Mouse (Mus musculus) liver, adult (tissue): ENCODE measurements around the gene Pum1.

Experiments
- GATA4 ChIP-seq: IDR thresholded peaks from 2 replicates; pipeline ENCODE4 v1.6.1; 2014; ENCODE audit warnings: mild to moderate bottlenecking, low read length; ENCODE audit not compliant: insufficient replicate concordance

Gene Pum1

GRCm38 (mm10) chr4:130704615-130705014, 41.5 kb downstream of the Pum1 start:
- TF ChIP-seq GATA4: no peak

- peak; percentile 94 for TF ChIP-seq GATA4
Observed at GRCm38 (mm10) chr4:130706215-130707000, 43.3 kb downstream of the Pum1 start.

- TF ChIP-seq GATA4: no peak
Observed at GRCm38 (mm10) chr4:130711353-130711848, 48.3 kb downstream of the Pum1 start.

- no peak for TF ChIP-seq GATA4
Observed at GRCm38 (mm10) chr4:130712341-130712740, 49.2 kb downstream of the Pum1 start.

- no peak for TF ChIP-seq GATA4
Observed at GRCm38 (mm10) chr4:130713430-130713829, 50.3 kb downstream of the Pum1 start.

- peak; percentile 97 for TF ChIP-seq GATA4
Observed at GRCm38 (mm10) chr4:130715126-130715525, 52.0 kb downstream of the Pum1 start.

GRCm38 (mm10) chr4:130715623-130716022, 52.5 kb downstream of the Pum1 start:
- no peak for TF ChIP-seq GATA4

- TF ChIP-seq GATA4: no peak
Observed at GRCm38 (mm10) chr4:130719348-130719747, 56.2 kb downstream of the Pum1 start.

GRCm38 (mm10) chr4:130722607-130723006, 59.5 kb downstream of the Pum1 start:
- TF ChIP-seq GATA4: no peak

GRCm38 (mm10) chr4:130726118-130726517, 63.0 kb downstream of the Pum1 start:
- TF ChIP-seq GATA4: no peak

- TF ChIP-seq GATA4: no peak
Observed at GRCm38 (mm10) chr4:130735957-130736356, 72.8 kb downstream of the Pum1 start.

- no peak for TF ChIP-seq GATA4
Observed at GRCm38 (mm10) chr4:130738527-130738926, 75.4 kb downstream of the Pum1 start.

- no peak for TF ChIP-seq GATA4
Observed at GRCm38 (mm10) chr4:130744058-130744457, 80.9 kb downstream of the Pum1 start.

GRCm38 (mm10) chr4:130745561-130746306, 82.6 kb downstream of the Pum1 start:
- TF ChIP-seq GATA4: no peak

GRCm38 (mm10) chr4:130749566-130749965, 86.4 kb downstream of the Pum1 start:
- no peak for TF ChIP-seq GATA4

GRCm38 (mm10) chr4:130751966-130752365, 88.8 kb downstream of the Pum1 start:
- TF ChIP-seq GATA4: no peak

- TF ChIP-seq GATA4: no peak
Observed at GRCm38 (mm10) chr4:130752591-130752990, 89.5 kb downstream of the Pum1 start.

GRCm38 (mm10) chr4:130753755-130754154, 90.6 kb downstream of the Pum1 start:
- no peak for TF ChIP-seq GATA4
